Mouse (Mus musculus) thymus, postnatal 0 days (tissue): ENCODE data around the gene Rela. TPM values are rescaled to one million over a fixed set of nuclear protein-coding genes. Genes with fewer than 3 reads are reported as not detected.

Experiments
- microRNA-seq: library from miRNA; unstranded; fragments of <30 nt; microRNA quantifications from one replicate; pipeline ENCODE4, GENCODE M21; 2016; ENCODE audit warnings: borderline number of aligned reads
- polyA plus RNA-seq: library from polyadenylated mRNA; unstranded; fragments of >200 nt; fragmentation: Nextera tagmentation; extraction: Ambion mirVana; gene quantifications from 2 replicates; pipeline ENCODE4 v1.2.1, GENCODE M21; 2015

The Rela gene
- polyA plus RNA-seq, 1 experiment from 2014 or later = 50.0 TPM

Small RNA genes within 50 kb of the gene (microRNA-seq; reads per million reads assigned to microRNA genes)
- not detected for gene Mir6987

Other genes starting within 250 kb of the Rela start
- gene Sart1, start 248.8 kb upstream of the Rela start, polyA plus RNA-seq = 73.4 and 84.2 TPM in 2 replicates
- gene Tsga10ip, start 235.0 kb upstream of the Rela start, polyA plus RNA-seq = 1.9 TPM in 2 replicates
- 217 and 222 TPM in 2 replicates for gene Drap1, start 212.5 kb upstream of the Rela start, polyA plus RNA-seq
- gene AI837181, start 212.3 kb upstream of the Rela start, polyA plus RNA-seq = 51.5 and 54.4 TPM in 2 replicates
- gene Fosl1, start 189.9 kb upstream of the Rela start, polyA plus RNA-seq = 0.47 TPM in 1 of 2 replicates, not detected in the other
- 7.3 and 8.2 TPM in 2 replicates for gene Ccdc85b, start 179.6 kb upstream of the Rela start, polyA plus RNA-seq
- 104 and 112 TPM in 2 replicates for gene Fibp, start 176.9 kb upstream of the Rela start, polyA plus RNA-seq
- 42.8 and 43.0 TPM in 2 replicates for gene Ctsw, start 169.0 kb upstream of the Rela start, polyA plus RNA-seq
- gene Efemp2, start 163.5 kb upstream of the Rela start, polyA plus RNA-seq = 26.5 and 27.9 TPM in 2 replicates
- gene Mus81, start 149.1 kb upstream of the Rela start, polyA plus RNA-seq = 58.6 and 63.5 TPM in 2 replicates
- 3,590 and 4,042 TPM in 2 replicates for gene Cfl1, start 147.0 kb upstream of the Rela start, polyA plus RNA-seq
- gene 1700020D05Rik, start 133.7 kb upstream of the Rela start, polyA plus RNA-seq = 0.13 and 0.44 TPM in 2 replicates
- 9.9 and 10.8 TPM in 2 replicates for gene Snx32, start 126.9 kb upstream of the Rela start, polyA plus RNA-seq
- gene Ovol1, start 76.8 kb upstream of the Rela start, polyA plus RNA-seq = 1.9 TPM in 2 replicates
- 8.9 and 9.8 TPM in 2 replicates for gene Ap5b1, start 69.5 kb upstream of the Rela start, polyA plus RNA-seq
- 127 and 157 TPM in 2 replicates for gene Rnaseh2c, start 35.6 kb upstream of the Rela start, polyA plus RNA-seq
- 65.3 and 73.8 TPM in 2 replicates for gene Kat5, start 27.2 kb upstream of the Rela start, polyA plus RNA-seq
- gene Sipa1, start 26.2 kb downstream of the Rela start, polyA plus RNA-seq = 37.4 and 39.2 TPM in 2 replicates
- gene Map3k11, start 51.3 kb downstream of the Rela start, polyA plus RNA-seq = 25.7 and 29.2 TPM in 2 replicates
- 13.7 and 19.4 TPM in 2 replicates for gene Pcnx3, start 51.4 kb downstream of the Rela start, polyA plus RNA-seq
- 0.32 and 0.74 TPM in 2 replicates for gene Kcnk7, start 66.9 kb downstream of the Rela start, polyA plus RNA-seq
- 17.6 TPM in 2 replicates for gene Ehbp1l1, start 88.8 kb downstream of the Rela start, polyA plus RNA-seq
- 91.8 and 92.5 TPM in 2 replicates for gene Fam89b, start 92.2 kb downstream of the Rela start, polyA plus RNA-seq
- 9.7 and 10.2 TPM in 2 replicates for gene Ltbp3, start 103.4 kb downstream of the Rela start, polyA plus RNA-seq
- gene Scyl1, start 133.9 kb downstream of the Rela start, polyA plus RNA-seq = 38.0 and 40.9 TPM in 2 replicates
- 72.4 and 75.2 TPM in 2 replicates for gene Frmd8, start 237.8 kb downstream of the Rela start, polyA plus RNA-seq
- gene Slc25a45, start 240.3 kb downstream of the Rela start, polyA plus RNA-seq = 11.4 and 14.6 TPM in 2 replicates